Mouse (Mus musculus): Measurements from ENCODE around the gene Abcb4. TPM values are rescaled to one million over a fixed set of nuclear protein-coding genes. Genes with fewer than 3 reads are reported as not detected.
"Not testable (repeated sequence)": the region's sequence is repeated elsewhere in the genome, so short reads cannot be mapped to it uniquely, and the experiment has no call there.

Gene Abcb4
- 1 to 10 TPM; 4.1 to 4.8 TPM for total RNA-seq (2021)

DNA sequence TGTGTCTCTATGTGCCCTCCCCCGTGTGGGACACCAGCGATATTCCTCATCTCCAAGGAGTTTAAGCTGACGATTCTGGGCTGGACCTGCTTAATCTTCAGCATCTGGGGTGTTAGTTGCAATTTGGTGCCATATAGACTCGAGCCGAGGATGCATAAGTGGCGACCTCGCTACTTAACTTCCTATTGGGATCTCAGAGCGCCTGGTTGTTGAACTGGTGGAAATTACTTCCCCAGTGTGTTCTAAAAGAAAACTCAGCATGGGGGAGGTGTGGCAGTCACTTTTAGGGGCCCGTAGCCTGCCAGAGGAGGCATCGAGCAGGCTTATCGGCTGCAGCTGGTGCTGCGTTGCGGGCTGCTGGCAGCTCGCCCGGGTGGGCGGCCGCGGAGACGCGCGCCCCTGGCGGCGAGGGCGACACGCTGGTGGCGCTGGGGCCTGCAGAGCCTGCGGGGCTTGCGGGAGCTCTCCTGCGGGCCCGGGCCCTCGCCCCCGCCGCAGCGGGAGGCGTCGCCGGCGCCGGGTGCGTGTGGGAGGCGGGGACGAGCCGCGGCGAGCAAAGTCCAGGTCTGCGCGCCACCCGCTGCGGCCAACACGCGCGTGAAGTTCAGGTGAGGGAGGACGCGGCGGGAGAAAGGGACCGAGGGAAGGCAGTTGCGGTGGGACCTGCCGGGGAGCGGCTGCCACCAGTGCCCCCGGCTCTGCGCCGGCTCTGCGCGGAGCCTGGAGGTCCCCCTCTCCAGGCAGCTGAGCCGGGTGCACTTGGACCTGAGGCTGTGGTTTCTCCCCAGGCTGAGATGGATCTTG lies at the start of gene Abcb4:
Gene Abcb4, plus strand, starts transcription at position 418 of the 804 bp plus-strand sequence.
- intact Hi-C loops (cut with DNase I), result no loop called here
- DNase-seq, result peak; percentile 73 to 77

DNA sequence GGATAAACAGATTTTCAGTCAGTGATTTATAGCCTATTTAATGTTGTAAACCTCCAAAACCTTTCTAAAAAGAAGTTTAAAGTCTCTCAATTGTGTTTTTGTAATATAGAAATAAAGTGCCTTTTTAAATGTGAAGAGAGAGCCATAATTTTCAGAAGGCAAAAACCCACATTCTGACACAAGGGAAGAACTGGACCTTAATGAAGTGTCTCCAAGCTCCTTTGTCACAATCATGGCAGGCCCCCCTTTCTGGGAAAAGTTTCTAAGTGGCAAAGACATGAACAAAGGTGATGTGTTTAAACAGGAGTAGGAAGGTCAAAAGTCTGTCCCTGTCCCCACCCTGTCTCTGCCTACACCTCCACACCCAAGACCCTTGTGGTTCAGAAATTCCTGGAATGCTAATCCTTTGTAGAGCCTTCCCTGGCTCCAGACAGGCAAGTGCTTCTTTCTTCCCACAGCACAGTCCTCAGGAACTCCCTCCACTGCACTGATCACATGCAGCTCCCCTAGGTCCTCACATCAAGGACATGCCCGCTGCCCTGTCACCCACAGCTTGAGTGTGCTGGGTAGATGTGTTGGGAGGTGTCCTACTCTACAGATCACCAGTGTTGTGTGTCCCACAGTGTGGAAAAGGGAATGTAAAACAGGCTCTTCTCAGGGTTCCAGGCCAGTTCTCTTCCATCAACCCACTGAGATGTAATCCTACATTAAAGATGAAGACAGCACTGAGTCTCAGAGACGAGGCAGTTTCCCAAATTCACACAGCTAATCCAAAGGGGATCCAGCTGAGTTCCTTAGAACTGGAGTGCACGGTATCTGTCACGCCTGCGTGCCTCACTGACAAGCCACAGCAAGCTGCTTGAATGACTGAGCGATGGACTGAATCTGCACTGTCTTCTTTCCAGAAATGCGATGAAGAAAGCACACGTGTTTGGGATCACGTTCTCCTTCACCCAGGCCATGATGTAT lies 44.6 kb upstream of the Abcb4 start:
- DNase-seq; intact Hi-C loops (cut with DNase I): not testable (repeated sequence)

DNA sequence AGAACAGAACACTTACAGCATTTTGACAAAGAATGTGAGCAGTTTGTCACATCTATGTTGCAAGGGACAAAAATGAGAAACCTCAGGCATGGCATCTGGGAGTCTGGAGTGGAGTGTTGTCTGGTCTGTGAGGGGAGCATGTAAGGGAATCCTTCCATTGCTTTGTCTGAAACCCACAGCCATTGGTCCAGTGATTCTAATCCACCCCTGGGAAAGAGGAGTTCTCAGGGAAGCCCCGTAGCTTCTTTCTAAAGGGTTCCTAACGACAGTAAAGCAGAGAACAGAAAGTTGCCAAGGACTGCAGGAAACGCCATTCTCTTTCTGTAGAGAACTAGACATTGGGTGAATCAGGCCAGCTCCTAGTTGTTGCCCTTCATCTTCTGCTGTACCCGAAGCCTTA lies 42.7 kb upstream of the Abcb4 start:
- no peak for DNase-seq

DNA sequence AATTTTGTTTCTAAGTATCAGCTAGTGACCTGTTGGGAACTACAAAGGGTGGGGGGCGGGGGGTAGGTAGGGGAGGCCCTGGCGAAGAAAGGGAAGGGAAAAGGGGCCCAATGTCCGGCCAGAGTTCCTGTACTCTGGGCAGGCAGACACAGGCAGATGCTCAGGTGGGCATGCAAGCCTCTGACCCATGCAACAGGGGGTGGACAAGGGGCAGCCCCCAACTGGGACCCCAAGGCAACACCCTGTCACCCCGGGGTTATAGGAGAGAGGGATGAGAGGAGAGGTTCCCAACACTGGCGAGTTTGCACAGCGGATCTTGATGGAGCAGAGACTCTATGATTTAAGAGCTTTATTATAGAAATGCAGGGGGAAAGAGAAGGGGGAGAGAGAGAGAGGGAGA lies 36.3 kb upstream of the Abcb4 start:
- intact Hi-C loops (cut with DNase I), result no loop called here

More for the DNA sequence above, 42.7 kb upstream of the Abcb4 start:
- intact Hi-C loops (cut with DNase I), result no loop called here

DNA sequence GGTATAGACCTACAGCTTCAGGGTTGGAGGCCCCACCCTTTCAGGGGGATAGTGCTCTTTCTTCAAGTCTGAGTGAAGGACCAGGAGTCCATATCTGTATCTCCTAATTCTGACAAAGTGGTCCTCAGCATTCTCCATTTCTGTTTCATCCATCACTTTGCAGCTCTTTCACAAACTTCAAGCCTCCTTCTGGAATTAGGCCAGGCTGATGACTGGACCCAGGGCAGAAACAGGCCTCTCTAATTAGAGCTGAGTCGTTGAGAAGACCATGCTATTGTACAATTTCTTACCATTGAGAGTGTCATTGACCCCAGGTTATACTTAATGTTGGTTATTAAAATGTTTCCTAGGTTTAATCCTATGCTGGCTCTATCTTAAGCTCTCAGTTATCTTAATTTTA lies 31.7 kb upstream of the Abcb4 start:
- intact Hi-C loops (cut with DNase I), result loop anchor here (5.0 to 10.0 kb wide), 2 partner anchors 135 to 193 kb away; partner anchors contain the start of gene Crot
- DNase-seq, result no peak

More for the DNA sequence above, 36.3 kb upstream of the Abcb4 start:
- DNase-seq, result no peak

DNA sequence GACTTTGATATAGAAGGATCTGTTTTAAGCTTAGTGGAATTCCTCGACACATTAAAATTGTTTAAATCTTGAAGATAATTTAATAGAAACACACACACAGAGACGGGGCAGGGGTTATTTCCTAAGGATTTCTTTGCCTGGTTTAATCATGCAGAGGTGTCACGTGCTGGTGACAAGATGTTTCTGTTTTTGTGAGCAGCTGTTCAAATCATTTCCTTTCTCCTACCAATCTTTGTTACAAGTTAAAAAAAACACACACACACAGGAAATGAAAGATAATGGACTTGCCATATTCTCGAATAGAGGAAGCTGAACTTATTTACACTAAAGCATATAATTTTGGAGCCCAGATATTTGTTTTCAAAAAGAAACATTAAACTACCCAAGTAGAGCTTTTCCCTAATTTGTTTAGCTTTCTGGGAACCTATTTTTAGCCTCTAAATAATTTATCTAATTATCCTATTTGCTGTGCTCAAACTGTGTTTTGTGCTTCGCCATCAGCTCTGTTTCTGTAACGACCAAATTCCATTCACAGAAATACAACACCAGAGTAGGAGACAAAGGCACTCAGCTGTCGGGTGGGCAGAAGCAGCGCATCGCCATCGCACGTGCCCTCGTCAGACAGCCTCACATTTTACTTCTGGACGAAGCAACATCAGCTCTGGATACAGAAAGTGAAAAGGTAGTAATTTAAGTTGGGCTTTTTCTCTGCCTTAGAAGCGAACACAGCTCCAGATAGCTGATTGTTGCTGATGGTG lies 29.8 kb upstream of the Abcb4 start:
- intact Hi-C loops (cut with DNase I), result loop anchor here (5.0 to 10.0 kb wide), 2 partner anchors 134 to 191 kb away; partner anchors contain the start of gene Crot
- peak; percentile 14 to 30 for DNase-seq

DNA sequence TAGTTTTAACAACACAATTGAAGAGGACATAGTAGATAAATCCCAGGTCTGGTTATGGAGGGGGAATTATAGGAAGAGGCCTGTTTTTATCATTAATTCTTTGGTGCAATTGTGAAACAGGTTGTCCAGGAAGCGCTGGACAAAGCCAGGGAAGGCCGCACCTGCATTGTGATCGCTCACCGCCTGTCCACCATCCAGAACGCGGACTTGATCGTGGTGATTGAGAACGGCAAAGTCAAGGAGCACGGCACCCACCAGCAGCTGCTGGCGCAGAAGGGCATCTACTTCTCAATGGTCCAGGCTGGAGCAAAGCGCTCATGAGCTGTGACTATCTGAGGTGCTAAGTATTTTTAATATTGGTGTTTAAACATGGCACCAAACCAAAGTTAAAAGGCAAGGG lies 27.9 kb upstream of the Abcb4 start:
- DNase-seq, result not testable (repeated sequence)
- intact Hi-C loops (cut with DNase I), result loop anchor here (5.0 to 10.0 kb wide), 2 partner anchors 189 to 247 kb away; no protein-coding TSS in a partner anchor

DNA sequence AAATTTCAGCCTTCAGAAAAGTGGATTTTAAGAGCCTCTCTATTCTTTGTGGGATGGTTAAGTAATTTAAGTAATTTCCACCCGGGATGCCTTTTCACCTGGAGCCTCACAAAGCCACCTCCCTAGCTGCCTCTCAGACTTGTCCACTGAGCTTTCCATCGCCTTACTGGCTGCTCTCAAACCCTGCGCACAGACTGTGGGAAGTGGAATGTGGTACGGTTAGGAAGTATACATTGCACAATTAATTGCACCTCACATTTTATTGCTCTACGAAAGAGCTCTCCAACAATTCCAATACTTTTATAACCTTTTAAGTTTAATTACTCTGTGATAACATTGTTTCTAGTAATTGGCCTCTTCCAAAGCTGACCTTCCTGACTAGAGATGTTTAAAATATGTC lies 27.2 kb upstream of the Abcb4 start:
- DNase-seq, result no peak
- intact Hi-C loops (cut with DNase I), result loop anchor here (5.0 to 10.0 kb wide), 2 partner anchors 188 to 246 kb away; no protein-coding TSS in a partner anchor

DNA sequence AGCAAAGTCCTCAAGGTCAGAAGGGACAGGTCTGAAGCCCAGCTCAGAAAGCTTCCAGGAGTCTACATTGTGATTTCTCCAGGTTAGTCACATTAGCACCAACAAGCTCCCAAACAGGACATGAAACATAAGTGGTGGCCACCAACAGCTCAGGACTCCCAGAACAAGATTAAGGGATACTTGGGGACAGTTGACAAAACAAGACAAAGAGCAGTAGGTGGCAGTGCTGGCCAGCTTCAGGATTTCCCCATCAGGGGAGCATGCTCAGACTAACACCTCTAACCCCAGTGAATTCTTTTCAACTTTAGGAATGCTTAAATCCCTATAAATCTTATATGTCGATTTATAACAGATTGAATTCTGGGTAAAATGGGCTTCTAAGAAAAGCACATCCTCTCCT lies 25.5 kb upstream of the Abcb4 start:
- peak; percentile 47 to 62 for DNase-seq
- intact Hi-C loops (cut with DNase I), result loop anchor here (5.0 to 10.0 kb wide), 2 partner anchors 187 to 244 kb away; no protein-coding TSS in a partner anchor

DNA sequence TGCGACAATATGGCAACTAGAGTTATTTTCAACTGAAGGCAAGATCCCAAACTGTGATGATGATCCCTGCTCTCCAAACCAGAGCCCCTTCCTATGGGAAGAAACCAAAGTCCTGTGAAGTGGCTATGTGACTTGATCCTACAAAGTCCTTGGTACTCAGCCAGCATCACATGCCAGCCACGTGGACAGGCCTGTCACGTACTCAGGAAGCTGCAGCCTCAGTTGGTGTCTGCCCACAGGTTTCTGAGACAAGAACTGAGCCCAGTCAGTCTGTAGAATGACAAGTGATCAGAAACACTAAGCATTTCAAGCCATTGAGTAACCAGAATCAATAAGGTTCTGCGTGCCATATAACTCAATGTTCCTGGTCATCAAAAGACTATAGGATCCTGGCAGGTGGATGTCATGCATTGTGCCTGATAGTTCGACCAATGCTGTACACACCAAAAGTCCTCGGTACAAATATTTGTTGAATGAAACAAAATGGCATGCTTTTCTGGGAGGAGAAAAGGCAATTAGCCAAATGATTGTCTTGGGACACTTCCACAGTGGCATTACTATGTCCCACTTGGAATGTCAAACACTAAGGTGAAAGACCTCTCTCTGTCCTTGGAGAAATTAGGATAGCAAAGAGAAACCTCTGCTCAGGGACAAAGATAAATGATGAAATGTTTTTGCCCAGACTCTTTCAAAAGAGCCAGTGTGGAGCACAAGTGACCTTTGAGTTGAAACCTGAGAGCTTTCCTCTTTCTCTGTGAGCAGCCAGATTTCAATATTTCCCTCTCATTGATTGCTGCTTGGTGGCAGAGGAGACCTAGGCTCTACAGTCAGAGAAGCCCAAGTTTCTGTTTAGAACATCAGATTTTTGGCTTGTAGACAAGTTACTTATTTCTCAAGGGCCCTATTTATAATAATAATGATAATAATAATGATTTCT lies 20.3 kb upstream of the Abcb4 start:
- no peak for DNase-seq
- intact Hi-C loops (cut with DNase I), result loop anchor here (2.0 kb wide), 1 partner anchor 384 kb away; no protein-coding TSS in a partner anchor

DNA sequence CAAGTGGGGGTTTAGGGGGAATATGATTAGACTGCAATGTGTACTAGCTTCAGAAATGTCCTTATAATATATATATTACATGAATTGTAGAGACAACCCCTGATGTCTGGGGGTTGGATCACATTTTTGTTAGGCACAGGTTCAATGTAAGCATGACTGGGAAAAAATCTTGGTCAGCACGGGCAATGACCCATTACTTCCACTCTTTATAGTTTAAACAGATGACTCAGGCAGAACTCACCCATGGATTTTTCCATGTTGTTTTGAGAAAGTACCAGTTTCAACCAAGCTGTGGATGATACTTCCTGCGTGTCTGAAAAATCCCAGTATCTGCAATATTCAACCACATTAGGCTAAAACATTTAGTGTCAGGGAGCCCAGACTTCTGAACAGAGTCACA lies 16.4 kb upstream of the Abcb4 start:
- no peak for DNase-seq
- intact Hi-C loops (cut with DNase I), result no loop called here

DNA sequence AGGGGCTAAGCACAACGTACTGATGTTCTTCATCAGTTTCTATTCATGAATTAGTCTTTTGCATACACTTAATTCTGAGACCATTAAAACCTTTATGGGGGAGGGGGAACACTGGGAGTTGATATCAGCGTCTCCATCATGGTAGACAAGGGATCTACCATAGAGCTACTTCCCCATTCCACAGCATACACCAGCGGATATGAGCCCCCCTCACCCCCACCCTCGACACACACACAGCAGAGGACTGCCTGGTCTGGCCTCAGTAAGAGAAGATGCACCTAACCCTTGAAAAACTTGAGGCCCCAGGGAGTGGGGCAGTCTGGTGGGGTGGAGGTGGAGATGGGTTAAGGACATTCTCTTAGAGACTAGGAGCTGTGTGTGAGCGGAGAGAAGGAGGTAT lies 15.7 kb upstream of the Abcb4 start:
- intact Hi-C loops (cut with DNase I), result no loop called here
- DNase-seq, result no peak

DNA sequence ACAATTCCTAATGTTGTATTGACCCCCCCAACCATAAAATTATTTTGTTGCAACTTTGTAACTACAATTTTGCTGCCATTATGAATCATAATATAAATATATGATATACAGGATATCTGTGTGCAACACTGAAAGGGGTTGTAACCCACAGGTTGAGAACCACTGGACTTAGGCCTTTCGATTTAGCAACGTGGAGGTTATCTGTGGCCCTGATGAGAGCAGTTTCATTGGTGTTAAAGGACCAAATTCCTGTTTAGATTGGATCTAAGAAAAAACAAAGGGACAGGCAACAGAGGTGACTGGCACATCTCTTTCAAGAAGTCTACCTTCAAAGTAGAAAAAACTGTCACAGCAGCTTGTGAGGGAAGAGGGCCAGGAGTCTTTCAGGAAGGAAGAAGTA lies 7.7 kb upstream of the Abcb4 start:
- DNase-seq, result no peak
- intact Hi-C loops (cut with DNase I), result no loop called here

DNA sequence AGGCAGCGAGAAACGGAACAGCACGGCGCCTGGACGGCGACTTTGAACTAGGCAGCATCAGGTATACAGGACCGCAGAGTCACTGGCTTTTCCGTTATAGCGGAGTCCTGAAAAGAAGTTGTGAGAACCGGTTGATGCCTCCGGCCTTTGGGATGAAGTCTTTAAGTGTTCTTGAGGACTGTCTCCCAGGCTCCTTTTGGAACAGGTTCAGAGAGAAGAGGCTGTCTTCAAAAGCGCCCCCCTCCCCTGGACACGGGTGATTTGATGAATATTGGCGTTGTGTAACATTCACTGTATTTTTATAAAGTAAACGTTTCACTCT lies 548 bp downstream of the Abcb4 start:
- no peak for DNase-seq
- intact Hi-C loops (cut with DNase I), result no loop called here

DNA sequence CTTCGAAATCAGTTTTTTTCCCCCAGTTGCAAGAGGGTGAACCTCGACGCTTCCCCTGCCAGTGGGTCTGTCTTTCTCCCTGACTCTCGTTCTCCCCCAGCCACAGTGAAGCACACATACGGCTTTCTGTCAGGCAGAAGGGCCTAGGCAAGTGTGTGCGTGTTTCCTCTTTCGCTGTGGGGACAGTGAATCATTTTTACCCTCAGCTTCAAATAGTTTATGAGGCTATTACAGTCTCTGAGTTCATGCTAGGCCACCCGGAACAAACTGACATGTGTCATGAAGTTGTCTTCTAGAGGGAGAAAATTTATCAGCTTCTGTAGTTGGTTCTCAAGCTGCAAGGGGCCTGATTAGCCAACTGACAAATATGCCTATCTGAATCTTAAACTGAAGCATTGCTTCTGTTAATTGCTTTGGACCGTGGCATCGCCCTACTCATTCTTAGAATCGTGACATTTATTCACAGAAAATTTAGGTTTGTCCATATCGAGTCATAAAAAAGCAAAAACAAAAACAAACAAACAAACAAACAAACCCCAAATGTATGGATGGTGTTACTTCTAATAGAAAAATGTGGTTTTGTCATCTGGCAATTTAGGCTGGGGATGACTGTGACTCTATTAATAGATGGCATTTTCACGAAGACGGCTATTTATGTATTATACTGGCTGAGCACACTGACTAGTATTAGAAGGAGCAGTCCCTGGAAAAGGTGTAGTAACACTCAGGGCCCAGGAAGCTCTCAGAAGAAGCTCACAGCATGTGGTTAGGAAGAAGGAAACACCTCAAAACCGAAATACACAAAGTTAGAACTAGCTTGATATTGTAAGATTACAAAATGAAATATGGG lies 1.3 kb downstream of the Abcb4 start:
- intact Hi-C loops (cut with DNase I), result no loop called here
- DNase-seq, result peak; percentile 11 to 13

DNA sequence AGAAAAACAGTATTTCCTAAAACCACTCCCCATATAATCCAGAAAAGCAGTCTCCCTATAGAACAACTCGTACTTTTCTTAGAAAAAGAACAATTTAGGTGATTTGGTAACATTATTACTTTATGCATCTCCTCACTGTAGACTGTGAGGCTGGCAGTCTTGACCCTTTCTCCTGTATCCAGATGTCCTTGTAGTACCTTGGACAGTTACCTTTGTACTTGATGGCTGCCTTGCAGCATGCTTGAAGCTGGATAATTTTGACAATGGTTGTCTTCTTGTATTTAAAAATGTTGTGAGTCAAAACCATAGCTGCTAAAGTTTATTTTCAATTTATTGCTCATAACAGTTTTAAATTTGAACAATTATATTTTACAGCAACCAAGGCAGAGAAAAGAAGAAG lies 2.7 kb downstream of the Abcb4 start:
- intact Hi-C loops (cut with DNase I), result no loop called here
- no peak for DNase-seq

DNA sequence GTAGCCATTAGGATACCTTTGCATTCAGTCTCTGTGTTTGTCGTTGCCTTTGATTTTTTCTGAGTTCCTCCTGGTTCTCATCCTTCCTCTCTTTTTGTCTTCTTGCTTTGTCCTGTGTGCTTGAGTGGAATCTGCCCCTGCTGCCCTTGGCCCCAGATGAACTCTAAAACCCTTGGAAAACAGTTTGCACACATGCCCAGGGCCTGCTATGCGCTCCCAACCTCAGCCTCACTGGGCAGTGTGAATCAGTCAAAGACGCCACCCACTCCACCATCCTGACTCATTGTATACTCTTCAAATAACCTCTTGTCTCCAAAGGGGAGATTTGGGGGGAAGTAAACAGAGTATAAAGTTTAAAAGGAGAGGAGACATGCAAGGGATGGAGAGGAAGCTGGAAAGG lies 4.7 kb downstream of the Abcb4 start:
- DNase-seq, result no peak
- intact Hi-C loops (cut with DNase I), result no loop called here

DNA sequence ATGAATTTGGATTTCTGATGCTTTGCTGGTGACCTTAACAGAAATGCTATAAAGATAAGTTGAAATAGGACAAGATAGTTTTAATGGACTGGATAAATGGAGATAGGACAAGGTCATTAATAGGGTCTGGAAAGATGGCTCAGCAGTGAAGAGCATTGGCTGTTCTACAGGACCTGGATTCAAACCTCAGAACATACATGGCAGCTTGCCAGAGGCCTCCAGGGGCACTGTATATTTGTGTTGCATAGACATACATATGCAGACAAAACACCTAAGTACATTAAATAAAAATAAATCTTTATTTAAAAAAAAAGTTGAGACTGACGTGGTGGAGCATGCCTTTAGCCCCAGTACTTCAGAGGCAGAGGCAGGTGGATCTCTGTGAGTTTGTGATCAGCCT lies 7.5 kb downstream of the Abcb4 start:
- DNase-seq, result no peak
- intact Hi-C loops (cut with DNase I), result no loop called here

Data from heart, postnatal 10 days (tissue).